Mouse (Mus musculus) CH12.LX (cell line): ENCODE data around the gene Thbs4. TPM values are rescaled to one million over a fixed set of nuclear protein-coding genes. Genes with fewer than 3 reads are reported as not detected.

Experiments used
- DNase-seq: peaks from one replicate; pipeline ENCODE4 v3.0.0-alpha.2; 2013; ENCODE audit errors: extremely low read depth
- H3K27ac ChIP-seq: 2 replicates; pipeline ENCODE4 v1.5.1; 2012; ENCODE audit warnings: low read depth, mild to moderate bottlenecking, control low read depth, moderate library complexity; ENCODE audit not compliant: insufficient read depth
- H3K27me3 ChIP-seq: replicated peaks from 2 replicates; pipeline ENCODE3; 2012; ENCODE audit warnings: inconsistent platforms
- H3K36me3 ChIP-seq, 2 experiments: replicated peaks in 1 of 2; 2 replicates each; pipeline versions ENCODE3 to v1.6.1; 2012; ENCODE audit warnings: inconsistent platforms in 1 of 2, low read length in 1 of 2, mild to moderate bottlenecking in 1 of 2, mixed read lengths in 1 of 2, moderate library complexity in 1 of 2; ENCODE audit not compliant: control insufficient read depth in 1 of 2, insufficient read depth in 1 of 2
- H3K4me1 ChIP-seq, 2 experiments: 2 replicates each; pipeline ENCODE4 v1.6.1; 2012; ENCODE audit warnings: inconsistent platforms in 1 of 2, moderate library complexity in 1 of 2; ENCODE audit not compliant: insufficient read depth in 2 of 2, control insufficient read depth in 1 of 2
- H3K4me2 ChIP-seq: 2 replicates; pipeline ENCODE4 v1.6.1; 2012; ENCODE audit warnings: low read depth, mild to moderate bottlenecking, control low read depth; ENCODE audit not compliant: poor library complexity, insufficient read depth, severe bottlenecking
- H3K4me3 ChIP-seq, 3 experiments: fragments of 150-350 bp in 1 of 3; sonication (generic) in 1 of 3; replicated peaks in 1 of 3; 2 replicates each; pipeline versions ENCODE3 to v1.5.1; 2011 to 2012; ENCODE audit warnings: low read depth in 2 of 3, low read length in 2 of 3, mild to moderate bottlenecking in 2 of 3, moderate library complexity in 2 of 3, control low read depth in 1 of 3, improper control_type of control experiment in 1 of 3, inconsistent platforms in 1 of 3, mixed read lengths in 1 of 3; ENCODE audit not compliant: poor library complexity in 1 of 3
- H3K79me2 ChIP-seq: replicated peaks from 2 replicates; pipeline ENCODE4 v1.6.1; 2012; ENCODE audit warnings: mild to moderate bottlenecking, moderate library complexity; ENCODE audit not compliant: control insufficient read depth, poor library complexity, insufficient read depth, severe bottlenecking; ENCODE audit errors: extremely low read depth
- H3K9ac ChIP-seq: 2 replicates; pipeline ENCODE4 v1.6.1; 2012; ENCODE audit warnings: low read depth, mild to moderate bottlenecking, control low read depth, moderate library complexity; ENCODE audit not compliant: insufficient read depth
- H3K9me3 ChIP-seq: replicated peaks from 2 replicates; pipeline ENCODE3; 2012; ENCODE audit warnings: low read length, inconsistent platforms, mixed read lengths
- CHD1 ChIP-seq: IDR thresholded peaks from 2 replicates; pipeline ENCODE4 v1.6.1; 2012; ENCODE audit warnings: low read depth, low read length, improper control_type of control experiment, inconsistent platforms
- ELF1 ChIP-seq: IDR thresholded peaks from 2 replicates; pipeline ENCODE4 v1.6.1; 2014; ENCODE audit warnings: low read depth, mild to moderate bottlenecking, inconsistent platforms, low read length, improper control_type of control experiment
- MXI1 ChIP-seq: IDR thresholded peaks from 2 replicates; pipeline ENCODE4 v1.6.1; 2011; ENCODE audit warnings: mild to moderate bottlenecking, low read depth, low read length, improper control_type of control experiment
- POLR2A ChIP-seq: IDR thresholded peaks from 2 replicates; pipeline ENCODE4 v1.6.1; 2011; ENCODE audit warnings: low read depth, mild to moderate bottlenecking, improper control_type of control experiment, low read length
- ZNF384 ChIP-seq: IDR thresholded peaks from 2 replicates; pipeline ENCODE4 v1.6.1; 2012; ENCODE audit warnings: low read depth, low read length, improper control_type of control experiment, inconsistent platforms
- dilution Hi-C: fragments of 300-500 bp; cut with MboI; formaldehyde crosslinking; loops from 2 replicates; pipeline ENCODE4 v1.14.3; 2020; ENCODE audit warnings: low sequenced_read_pairs; ENCODE audit not compliant: extremely low pct_unique_long_range_greater_than_20kb, extremely low pct_ligation_motif_present
- in situ Hi-C: fragments of 300-500 bp; cut with MboI; formaldehyde crosslinking; loops from 3 replicates; pipeline ENCODE4 v1.14.3; 2019; ENCODE audit warnings: low sequenced_read_pairs, low pct_ligation_motif_present, low pct_unique_long_range_greater_than_20kb, mixed read lengths
- polyA plus RNA-seq: library from polyadenylated mRNA; unstranded; fragments of >175 nt; gene quantifications from 2 replicates; pipeline ENCODE4 v1.2.1, GENCODE M21; 2012; ENCODE audit warnings: low read depth; ENCODE audit not compliant: insufficient read length
- total RNA-seq, 2 experiments: library from RNA; depleted of rRNA; stranded (reverse); fragments of 300-350 nt in 1 of 2; fragments of >200 nt in 1 of 2; gene quantifications; 2 replicates each; pipeline ENCODE4 v1.2.3; 2012 to 2014

The Thbs4 gene
- total and polyA plus RNA-seq, 3 experiments: not detected

DNA sequence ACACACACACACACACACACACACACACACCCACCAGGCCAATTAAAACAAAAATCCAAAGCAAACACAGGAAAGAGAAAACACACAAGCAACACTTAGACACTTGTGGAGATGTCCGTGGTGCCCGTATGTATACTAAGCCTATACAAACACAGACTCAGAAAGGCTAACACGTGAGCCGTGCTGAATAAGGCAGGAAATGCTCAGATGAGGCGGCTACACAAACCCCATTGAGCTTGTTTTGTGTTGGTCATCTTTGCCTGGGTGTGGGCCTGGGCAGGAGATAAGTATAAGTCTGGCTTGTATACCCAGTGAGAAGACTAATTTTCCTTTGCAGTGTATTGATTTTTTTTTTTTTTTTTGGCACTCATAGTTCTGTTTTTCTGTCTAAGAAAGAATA lies 92.6 kb downstream of the Thbs4 start:
- peaks cover 0 to 3% of the 10 kb centered on the region in 2 experiments for H3K36me3 ChIP-seq
- DNase-seq: no peak
- H3K27me3 ChIP-seq: no peaks in the 10 kb centered on the region
- TF ChIP-seq MXI1 (no peak), CHD1 (no peak), POLR2A (no peak), ELF1 (no peak), ZNF384 (no peak)
- H3K4me1 ChIP-seq: peaks cover 0 to 12% of the 10 kb centered on the region in 2 experiments; a peak in 2 of 4 replicates
- no peak overlapping the region for H3K4me2 ChIP-seq
- H3K4me3 ChIP-seq: no peak overlapping the region
- no peak overlapping the region for H3K27ac ChIP-seq
- no peak overlapping the region for H3K9ac ChIP-seq
- H3K79me2 ChIP-seq: no peaks in the 10 kb centered on the region
- in situ Hi-C loops: no loop called here
- H3K9me3 ChIP-seq: no peaks in the 10 kb centered on the region
- dilution Hi-C loops: no loop called here

Other genes with a start within 250 kb of the Thbs4 start
- not detected in 2 replicates for gene Spz1, start 218.6 kb downstream of the Thbs4 start, total RNA-seq (2012; rRNA removed)
- gene Spz1, start 218.6 kb downstream of the Thbs4 start, total RNA-seq (2014; rRNA removed): not detected in 2 replicates
- gene Spz1, start 218.6 kb downstream of the Thbs4 start, polyA plus RNA-seq: not detected in 2 replicates
- gene Serinc5, start 183.7 kb downstream of the Thbs4 start, total RNA-seq (2012; rRNA removed): 5.0 and 5.2 TPM in 2 replicates
- gene Serinc5, start 183.7 kb downstream of the Thbs4 start, total RNA-seq (2014; rRNA removed): 3.8 and 4.3 TPM in 2 replicates
- 1.9 and 2.2 TPM in 2 replicates for gene Serinc5, start 183.7 kb downstream of the Thbs4 start, polyA plus RNA-seq
- gene Mtx3, start 49.9 kb upstream of the Thbs4 start, total RNA-seq (2012; rRNA removed): 7.1 and 8.1 TPM in 2 replicates
- gene Mtx3, start 49.9 kb upstream of the Thbs4 start, total RNA-seq (2014; rRNA removed): 10.9 and 12.9 TPM in 2 replicates
- 15.3 and 17.3 TPM in 2 replicates for gene Mtx3, start 49.9 kb upstream of the Thbs4 start, polyA plus RNA-seq